Mouse (Mus musculus) stomach, postnatal 0 days (tissue): Measurements from ENCODE around the gene Gm6034. TPM values are rescaled to one million over a fixed set of nuclear protein-coding genes. Genes with fewer than 3 reads are reported as not detected.

Experiments
- polyA plus RNA-seq: library from polyadenylated mRNA; unstranded; fragments of >200 nt; fragmentation: Nextera tagmentation; extraction: Ambion mirVana; gene quantifications from 2 replicates; pipeline ENCODE4 v1.2.1, GENCODE M21; 2015

The Gm6034 gene
- polyA plus RNA-seq, 1 experiment from 2014 or later: not detected

Other genes with a start within 250 kb of the Gm6034 start
- gene Ier3, start 221.3 kb upstream of the Gm6034 start, polyA plus RNA-seq: 74.8 and 79.5 TPM in 2 replicates
- gene Flot1, start 219.7 kb upstream of the Gm6034 start, polyA plus RNA-seq: 41.0 and 43.5 TPM in 2 replicates
- gene Tubb5, start 204.7 kb upstream of the Gm6034 start, polyA plus RNA-seq: 251 and 296 TPM in 2 replicates
- gene Mdc1, start 201.4 kb upstream of the Gm6034 start, polyA plus RNA-seq: 2.1 and 2.2 TPM in 2 replicates
- 27.3 and 27.4 TPM in 2 replicates for gene Nrm, start 181.6 kb upstream of the Gm6034 start, polyA plus RNA-seq
- 15.3 and 16.6 TPM in 2 replicates for gene Ppp1r18, start 177.4 kb upstream of the Gm6034 start, polyA plus RNA-seq
- 14.2 and 19.3 TPM in 2 replicates for gene Dhx16, start 163.1 kb upstream of the Gm6034 start, polyA plus RNA-seq
- 20.5 and 21.7 TPM in 2 replicates for gene 2310061I04Rik, start 145.5 kb upstream of the Gm6034 start, polyA plus RNA-seq
- gene Atat1, start 132.9 kb upstream of the Gm6034 start, polyA plus RNA-seq: 12.7 and 14.5 TPM in 2 replicates
- 80.0 and 83.4 TPM in 2 replicates for gene Mrps18b, start 126.6 kb upstream of the Gm6034 start, polyA plus RNA-seq
- gene Ppp1r10, start 126.5 kb upstream of the Gm6034 start, polyA plus RNA-seq: 13.9 and 17.4 TPM in 2 replicates
- gene Abcf1, start 73.2 kb upstream of the Gm6034 start, polyA plus RNA-seq: 54.8 and 71.5 TPM in 2 replicates
- gene Gnl1, start 63.1 kb upstream of the Gm6034 start, polyA plus RNA-seq: 24.6 and 25.1 TPM in 2 replicates
- 10.8 and 10.9 TPM in 2 replicates for gene Prr3, start 62.7 kb upstream of the Gm6034 start, polyA plus RNA-seq
- 1.0 and 1.1 TPM in 2 replicates for gene H2-T24, start 22.4 kb upstream of the Gm6034 start, polyA plus RNA-seq
- gene H2-T23, start 10.1 kb upstream of the Gm6034 start, polyA plus RNA-seq: 35.9 and 40.2 TPM in 2 replicates
- gene H2-T22, start 214 bp upstream of the Gm6034 start, polyA plus RNA-seq: 18.9 and 21.0 TPM in 2 replicates
- gene Gm11127, start 15.4 kb downstream of the Gm6034 start, polyA plus RNA-seq: 0.08 and 0.10 TPM in 2 replicates
- not detected in 2 replicates for gene Gm19684, start 78.7 kb downstream of the Gm6034 start, polyA plus RNA-seq
- gene Gm7030, start 86.5 kb downstream of the Gm6034 start, polyA plus RNA-seq: not detected in 2 replicates
- 0.16 and 0.22 TPM in 2 replicates for gene Gm8909, start 125.6 kb downstream of the Gm6034 start, polyA plus RNA-seq
- 0.04 TPM in 1 of 2 replicates, not detected in the other for gene H2-T3, start 147.3 kb downstream of the Gm6034 start, polyA plus RNA-seq
- 126 TPM in 2 replicates for gene Rpp21, start 215.1 kb downstream of the Gm6034 start, polyA plus RNA-seq
- 6.2 and 6.5 TPM in 2 replicates for gene Trim39, start 229.3 kb downstream of the Gm6034 start, polyA plus RNA-seq
- gene H2-M10.2, start 243.5 kb downstream of the Gm6034 start, polyA plus RNA-seq: not detected in 2 replicates